Mouse (Mus musculus) cerebellum, adult 2 months (tissue): ENCODE data around the gene Notch1. TPM values are rescaled to one million over a fixed set of nuclear protein-coding genes. Genes with fewer than 3 reads are reported as not detected.

Experiments
- DNase-seq, 2 experiments: peaks; one replicate each; pipeline ENCODE4 v3.0.0; 2021
- H3K27ac ChIP-seq: fragments of 200-500 bp; 2 replicates; pipeline ENCODE4 v1.5.1; 2012; ENCODE audit warnings: low read length, control low read depth, inconsistent platforms; ENCODE audit not compliant: insufficient read depth
- H3K27me3 ChIP-seq: fragments of 200-500 bp; 2 replicates; pipeline ENCODE4 v1.6.1; 2012; ENCODE audit warnings: inconsistent platforms, mild to moderate bottlenecking, low read length, moderate library complexity; ENCODE audit not compliant: control insufficient read depth, insufficient read depth
- H3K4me1 ChIP-seq: fragments of 200-500 bp; 2 replicates; pipeline ENCODE4 v1.6.1; 2011; ENCODE audit warnings: low read length; ENCODE audit not compliant: control insufficient read depth, insufficient read depth
- H3K4me3 ChIP-seq: fragments of 200-500 bp; replicated peaks from 2 replicates; pipeline ENCODE3; 2011; ENCODE audit warnings: mild to moderate bottlenecking, low read depth, low read length, control low read depth; ENCODE audit not compliant: insufficient read depth
- CTCF ChIP-seq: fragments of 200-500 bp; IDR thresholded peaks from 2 replicates; pipeline ENCODE4 v1.5.1; 2011; ENCODE audit warnings: low read depth, mild to moderate bottlenecking, control low read depth, low read length, moderate library complexity, borderline replicate concordance; ENCODE audit not compliant: insufficient read depth
- POLR2A ChIP-seq: fragments of 200-500 bp; IDR thresholded peaks from 2 replicates; pipeline ENCODE4 v1.6.1; 2011; ENCODE audit warnings: low read length, control low read depth, borderline replicate concordance; ENCODE audit not compliant: insufficient read depth
- WGBS: fragments of 180-500 bp; shearing (Covaris S2); methylation state at CpG from one replicate; pipeline ENCODE4 v1.1.7; 2018; 5-methylcytosine and 5-hydroxymethylcytosine counted together
- polyA plus RNA-seq: library from polyadenylated mRNA; depleted of rRNA; stranded (reverse); fragments of >200 nt; gene quantifications from 2 replicates; pipeline ENCODE4 v1.2.3, GENCODE M21; 2012

Gene Notch1
- polyA plus RNA-seq, 1 experiment: 10.5 TPM

GRCm38 (mm10) chr2:26515335-26515734 is 1.1 kb downstream of the Notch1 start:
- TF ChIP-seq CTCF (no peak), POLR2A (no peak)
- Histone ChIP-seq H3K4me1 (peaks cover 4% of the 10 kb centered on the region; the same call in 1 of the 2 replicates), H3K27ac (no peak overlapping the region), H3K4me3 (no peak overlapping the region), H3K27me3 (no peaks in the 10 kb centered on the region)
- WGBS: 85% methylated on average over 2 of the region's 2 CpGs
- no peak for DNase-seq

DNA sequence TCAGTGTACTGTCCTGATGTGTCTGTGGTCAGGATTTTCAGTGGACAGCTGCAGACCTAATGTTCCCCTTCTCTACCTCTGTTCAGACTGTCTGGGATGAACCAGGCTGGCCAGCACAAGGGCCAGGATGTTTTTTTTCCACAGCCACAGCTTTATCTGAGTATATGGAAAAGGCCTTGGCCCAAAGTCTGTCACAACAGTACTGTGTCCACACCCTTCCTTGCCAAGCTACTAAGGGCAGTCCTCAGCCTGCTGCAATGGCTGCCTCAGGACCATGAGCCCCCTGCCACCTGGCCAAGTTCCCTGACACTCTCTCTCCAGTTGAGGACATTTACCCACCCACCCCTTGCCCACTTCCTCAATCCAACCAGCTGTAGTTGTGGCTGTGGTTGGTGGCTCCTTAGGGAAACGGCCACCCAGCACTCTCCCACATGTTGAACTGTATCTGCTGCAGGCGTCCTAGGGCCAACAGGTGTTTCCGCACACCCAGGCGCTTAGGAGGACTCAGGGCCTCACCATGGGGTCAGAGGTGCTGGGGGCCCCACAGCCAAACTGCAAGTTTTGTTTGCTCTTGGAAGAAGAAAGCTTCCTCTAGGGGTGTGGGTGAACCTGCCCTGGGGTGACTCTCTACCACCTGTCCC is 3.2 kb downstream of the Notch1 start:
- Histone ChIP-seq H3K27ac (no peak overlapping the region), H3K4me1 (peaks cover 4% of the 10 kb centered on the region; the same call in 1 of the 2 replicates), H3K4me3 (no peak overlapping the region), H3K27me3 (no peaks in the 10 kb centered on the region)
- 85% methylated on average over 4 of the region's 4 CpGs for WGBS
- no peak for TF ChIP-seq POLR2A
- TF ChIP-seq CTCF: no peak
- no peak for DNase-seq

- DNase-seq: no peak
- no peak for TF ChIP-seq POLR2A
- no peak for TF ChIP-seq CTCF
- Histone ChIP-seq H3K4me1 (no peaks in the 10 kb centered on the region), H3K27ac (no peak overlapping the region), H3K27me3 (peaks cover 2% of the 10 kb centered on the region; the same call in 1 of the 2 replicates), H3K4me3 (no peak overlapping the region)
- WGBS: 73% methylated on average over 5 of the region's 5 CpGs
Observed at GRCm38 (mm10) chr2:26508661-26509060, 7.8 kb downstream of the Notch1 start.

GRCm38 (mm10) chr2:26507961-26508391 is 8.5 kb downstream of the Notch1 start:
- peaks cover 3% of the 10 kb centered on the region; the same call in 1 of the 2 replicates for H3K4me1 ChIP-seq
- no peak overlapping the region for H3K4me3 ChIP-seq
- no peak overlapping the region for H3K27ac ChIP-seq
- TF ChIP-seq CTCF: no peak
- TF ChIP-seq POLR2A: no peak
- peaks cover 2% of the 10 kb centered on the region; the same call in 1 of the 2 replicates for H3K27me3 ChIP-seq
- WGBS: 43% methylated on average over 6 of the region's 6 CpGs
- DNase-seq: no peak

- no peak overlapping the region for H3K27ac ChIP-seq
- 26% methylated on average over 7 of the region's 7 CpGs for WGBS
- H3K27me3 ChIP-seq: peaks cover 2% of the 10 kb centered on the region; the same call in 1 of the 2 replicates
- peak in 1 of 2 experiments; percentile 23 for DNase-seq
- TF ChIP-seq CTCF (no peak), POLR2A (no peak)
- H3K4me1 ChIP-seq: peaks cover 3% of the 10 kb centered on the region; the same call in 1 of the 2 replicates
- no peak overlapping the region for H3K4me3 ChIP-seq
Observed at GRCm38 (mm10) chr2:26507481-26507886, 9.0 kb downstream of the Notch1 start.

GRCm38 (mm10) chr2:26506746-26507280 is 9.7 kb downstream of the Notch1 start:
- no peak for DNase-seq
- no peak for TF ChIP-seq POLR2A
- no peak for TF ChIP-seq CTCF
- H3K27me3 ChIP-seq: peaks cover 2% of the 10 kb centered on the region; the same call in 1 of the 2 replicates
- H3K4me3 ChIP-seq: no peak overlapping the region
- peaks cover 3% of the 10 kb centered on the region; the same call in 1 of the 2 replicates for H3K4me1 ChIP-seq
- 88% methylated on average over 3 of the region's 3 CpGs for WGBS
- no peak overlapping the region for H3K27ac ChIP-seq

DNA sequence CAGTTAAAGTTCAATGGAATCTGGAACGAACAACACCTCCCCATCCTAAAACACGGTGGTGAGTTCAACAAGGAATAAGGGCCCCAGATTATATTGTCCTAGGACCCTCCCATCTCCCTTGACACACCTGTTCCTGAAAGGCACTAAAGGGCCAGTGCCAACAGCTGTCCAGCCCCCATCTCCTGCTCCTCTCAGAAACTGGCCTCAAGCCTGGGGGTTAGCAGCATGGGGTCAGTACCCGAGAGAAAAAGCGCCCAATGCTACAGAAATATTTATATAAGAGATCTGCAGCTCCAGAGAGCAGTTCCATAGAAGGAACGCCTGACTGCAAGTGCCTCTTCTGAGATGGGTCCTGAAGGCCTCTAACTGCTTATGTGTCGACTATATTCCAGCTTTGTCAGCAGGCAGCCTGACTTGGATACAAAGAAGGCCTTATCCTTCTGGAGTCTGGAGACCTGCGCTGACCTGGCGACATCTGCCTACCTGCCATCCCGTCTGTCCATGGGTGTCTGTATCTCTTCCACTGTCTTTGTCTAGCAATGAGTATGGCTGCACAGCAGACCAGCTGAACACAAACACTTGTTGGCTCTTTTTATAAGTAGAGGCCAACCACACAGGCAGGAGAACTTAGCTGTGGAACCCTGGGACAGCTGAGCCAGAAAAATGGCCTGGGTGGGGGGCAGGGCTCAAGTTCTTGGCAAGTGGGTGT is 11.5 kb downstream of the Notch1 start:
- peaks cover 2% of the 10 kb centered on the region; the same call in 1 of the 2 replicates for H3K27me3 ChIP-seq
- H3K4me3 ChIP-seq: no peak overlapping the region
- peaks cover 3% of the 10 kb centered on the region; the same call in 1 of the 2 replicates for H3K4me1 ChIP-seq
- no peak for DNase-seq
- TF ChIP-seq POLR2A: no peak
- no peak for TF ChIP-seq CTCF
- 64% methylated on average over 9 of the region's 9 CpGs for WGBS
- H3K27ac ChIP-seq: no peak overlapping the region
